Mouse (Mus musculus): ENCODE measurements around the gene Col6a1.

Gene Col6a1

DNA sequence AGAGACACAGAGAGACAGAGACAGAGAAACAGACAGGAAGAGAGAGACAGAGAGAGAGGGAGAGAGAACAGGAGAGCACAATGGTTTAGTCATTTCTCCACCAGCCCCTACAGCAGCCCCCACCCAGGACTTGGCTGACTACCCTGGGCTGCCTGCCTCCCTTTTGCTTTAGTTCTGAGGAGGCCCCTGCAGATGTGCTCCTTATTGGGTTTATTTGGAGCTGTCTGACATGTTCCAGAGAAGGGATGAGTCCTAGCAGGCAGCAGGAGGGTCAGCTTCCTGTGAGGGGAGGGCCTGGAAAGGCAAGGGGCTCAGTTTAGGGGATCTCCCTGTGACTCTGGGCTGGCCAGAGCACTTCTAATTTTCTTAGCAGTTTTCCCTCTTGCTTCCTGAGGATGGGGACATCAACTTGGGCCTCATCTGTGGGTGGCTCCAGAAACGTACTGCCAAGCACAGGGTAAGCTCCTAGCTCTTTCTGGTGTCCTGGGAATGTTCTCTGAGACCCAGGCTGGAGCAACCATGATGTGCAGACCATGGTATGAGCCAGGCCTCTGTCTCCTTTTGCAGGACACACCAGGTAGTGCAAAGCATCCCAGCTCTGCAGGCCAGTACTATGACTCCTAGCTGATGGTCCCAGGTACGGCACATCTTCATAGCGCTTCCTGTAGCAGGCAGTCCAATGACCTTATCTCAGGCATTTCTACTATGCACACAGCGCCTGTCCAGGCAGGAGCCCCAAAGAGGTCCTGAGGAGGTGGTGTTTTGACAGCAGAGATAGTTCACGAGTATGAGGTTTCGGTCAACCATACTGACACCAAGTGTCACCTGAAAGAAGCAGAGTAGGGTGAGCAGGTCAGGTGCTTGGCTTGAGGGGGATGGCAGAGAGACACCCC lies 45.0 kb downstream of the Col6a1 start:
- no peak for DNase-seq (ENCODE audit: low read depth, low spot score)

DNA sequence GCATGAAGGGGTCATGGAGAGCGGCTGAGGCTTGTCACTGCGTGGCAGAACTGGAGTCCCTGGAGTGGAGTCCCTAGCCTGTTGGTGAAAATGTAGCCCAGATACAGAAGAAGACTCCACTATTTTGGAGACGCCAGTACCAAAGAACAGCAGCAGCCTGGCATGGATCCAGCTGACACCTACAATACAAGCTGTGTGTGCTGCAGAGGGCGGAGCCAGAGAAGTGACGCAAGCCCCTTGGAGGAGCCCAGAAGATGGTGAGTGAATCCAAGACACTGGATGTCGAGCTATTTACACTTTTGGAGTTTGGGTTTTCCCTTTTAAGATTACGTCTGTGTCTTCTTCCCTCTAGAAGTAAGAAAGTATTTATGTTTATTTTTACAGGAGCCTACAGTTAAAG lies 47.8 kb downstream of the Col6a1 start:
- DNase-seq (ENCODE audit: low read depth, low spot score): no peak

DNA sequence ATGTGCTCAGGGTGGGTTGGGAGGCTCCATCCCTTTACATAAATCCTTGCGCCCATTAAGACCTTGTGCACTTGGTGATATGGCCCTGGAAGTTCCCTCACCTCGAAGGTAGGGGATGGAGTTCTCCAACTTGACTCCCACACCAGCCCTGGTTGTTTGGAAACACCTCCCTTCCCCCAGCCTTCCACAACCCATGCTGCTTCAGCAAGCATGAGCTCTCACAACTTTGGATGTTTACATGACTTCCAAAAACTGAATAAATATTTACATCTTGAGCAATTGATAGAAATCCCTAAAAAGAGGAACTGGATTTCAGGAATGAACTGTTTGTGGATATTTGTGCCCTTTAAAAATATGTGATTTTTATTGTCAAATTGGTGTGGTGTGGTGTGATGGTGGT lies 50.7 kb downstream of the Col6a1 start:
- DNase-seq (ENCODE audit: low read depth, low spot score): no peak

DNA sequence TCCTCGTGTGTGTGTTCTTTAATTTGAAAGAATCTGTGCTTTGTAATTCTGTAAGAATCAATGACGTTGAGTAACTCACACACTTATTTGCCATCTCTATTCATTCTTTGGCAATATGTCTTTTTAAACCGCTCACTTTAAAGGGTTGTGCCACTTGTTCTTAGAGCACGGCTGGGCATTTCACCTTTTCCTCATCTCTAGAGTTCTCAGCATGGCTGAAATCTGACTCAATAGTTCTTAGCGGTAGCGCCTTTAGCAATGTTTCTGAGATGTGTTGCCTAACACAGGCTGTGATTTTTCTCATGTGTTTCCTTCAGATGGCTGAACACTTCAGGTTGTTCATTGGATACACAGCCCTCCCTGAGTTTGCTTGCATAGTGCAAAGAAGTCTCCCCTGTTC lies 51.4 kb downstream of the Col6a1 start:
- DNase-seq (ENCODE audit: low read depth, low spot score): no peak

DNA sequence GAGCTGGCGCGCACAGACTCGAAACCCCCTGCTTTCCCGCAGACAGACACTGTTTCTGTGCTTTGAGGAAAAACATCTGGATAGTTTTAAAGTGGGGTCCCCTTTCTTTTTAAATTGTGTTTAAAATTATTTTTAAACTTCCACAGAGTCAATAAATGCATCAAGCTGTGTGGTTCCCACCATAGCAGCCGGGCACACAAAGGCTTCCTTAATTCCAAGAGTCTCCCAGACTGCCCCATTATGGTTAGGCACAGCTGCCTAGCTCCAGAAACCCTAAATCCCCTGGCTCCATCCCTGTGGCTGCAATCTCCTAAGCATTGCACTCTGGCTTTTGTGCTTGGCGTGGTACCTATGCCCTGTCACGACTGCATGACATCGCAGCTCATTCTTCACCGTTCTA lies 54.0 kb downstream of the Col6a1 start:
- DNase-seq (ENCODE audit: low read depth, low spot score): no peak

DNA sequence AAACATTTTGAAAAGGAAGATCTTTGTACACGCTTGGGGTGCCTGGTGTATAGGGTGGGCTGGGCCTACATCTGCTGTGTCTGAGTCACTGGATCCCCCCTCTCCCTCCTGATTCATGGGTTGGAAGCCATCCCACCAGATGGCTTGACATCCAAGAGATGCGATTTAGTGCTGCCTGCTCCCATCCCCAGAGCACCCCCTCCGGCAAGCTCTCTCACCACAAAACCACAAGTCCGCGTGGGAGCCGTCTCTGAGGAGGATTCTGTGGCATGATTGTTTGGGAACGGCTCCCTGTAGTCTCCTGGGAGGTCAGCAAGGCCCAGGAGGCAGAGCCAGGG lies 57.1 kb downstream of the Col6a1 start:
- DNase-seq (ENCODE audit: low read depth, low spot score): no peak

DNA sequence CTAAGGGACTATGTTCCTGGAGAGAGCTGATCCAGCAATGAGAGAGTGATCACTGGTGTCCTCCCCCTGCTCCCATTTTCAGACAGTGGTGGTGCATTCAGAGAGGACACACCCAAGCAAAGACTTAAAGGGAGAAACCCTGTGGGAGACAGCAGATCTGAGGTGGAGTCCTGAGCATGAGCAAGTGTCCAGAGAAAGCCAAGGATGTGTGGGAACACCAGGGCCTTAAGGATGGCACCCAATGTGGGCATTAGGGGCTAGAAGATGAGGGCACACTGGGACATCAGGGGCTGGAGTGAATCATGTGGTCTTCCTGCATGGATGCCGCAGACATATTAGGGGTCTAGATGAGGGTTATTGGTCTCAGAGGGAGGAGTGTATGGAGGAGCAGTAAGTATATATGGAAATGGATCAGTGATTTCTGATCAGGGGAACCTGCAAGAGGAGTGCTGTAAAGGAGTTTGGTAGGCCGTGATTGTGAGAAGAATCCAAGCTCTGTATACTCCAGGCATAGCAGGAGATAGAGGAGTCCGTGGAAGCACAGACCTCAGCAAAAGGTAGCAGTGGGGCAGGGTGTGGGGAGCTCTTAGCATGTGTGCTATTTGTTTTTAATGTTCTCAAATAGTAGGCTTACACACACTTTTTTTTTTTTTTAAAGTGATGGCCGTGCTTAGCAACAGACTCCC lies 57.6 kb downstream of the Col6a1 start:
- DNase-seq (ENCODE audit: low read depth, low spot score): no peak

DNA sequence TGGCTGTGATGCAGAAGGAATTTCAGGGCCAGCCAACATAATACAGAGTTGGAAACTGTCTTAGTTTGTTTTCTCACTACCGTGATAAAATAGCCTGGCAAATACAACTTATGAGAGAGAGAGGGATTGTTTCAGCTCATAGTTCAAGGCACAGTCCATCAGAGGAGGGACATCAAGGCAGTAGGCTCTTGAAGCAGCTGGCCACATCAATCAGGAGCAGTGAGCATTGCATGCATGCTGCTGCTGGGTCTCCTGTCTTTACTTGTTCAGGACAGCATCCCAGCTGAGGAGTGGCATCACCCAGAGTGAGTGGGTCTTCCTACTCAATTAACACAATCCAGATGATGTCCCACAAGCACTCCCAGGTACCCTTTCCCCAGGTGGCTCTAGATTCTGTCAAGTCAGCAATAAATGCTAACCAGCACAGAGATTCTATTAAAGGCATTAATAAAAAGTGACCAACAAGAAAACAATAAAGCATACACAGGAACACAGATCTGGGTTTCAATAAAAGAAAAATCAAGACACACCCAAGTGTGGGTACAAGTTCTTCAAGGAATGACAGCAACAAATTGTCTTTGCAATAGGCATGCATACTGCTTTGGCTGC lies 58.7 kb downstream of the Col6a1 start:
- DNase-seq (ENCODE audit: low read depth, low spot score): no peak

DNA sequence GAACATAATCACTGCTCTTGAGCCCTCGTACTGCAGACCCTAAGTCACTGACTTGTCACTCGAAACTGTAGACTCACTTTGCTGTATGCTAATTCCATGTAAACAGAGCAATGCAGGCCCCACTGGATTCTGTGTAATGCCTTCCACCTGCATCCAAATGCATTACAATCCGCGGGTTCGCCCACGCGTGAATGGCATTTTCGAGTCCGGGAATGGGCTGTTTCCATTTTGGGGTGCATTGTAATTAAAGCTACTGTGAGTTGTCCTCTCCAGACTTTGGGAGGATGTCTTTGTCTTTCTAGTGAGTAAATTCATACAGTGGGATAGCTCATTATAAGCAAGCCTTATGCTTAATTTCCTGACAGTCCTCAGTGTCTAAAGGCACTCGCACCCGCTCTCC lies 60.4 kb downstream of the Col6a1 start:
- DNase-seq (ENCODE audit: low read depth, low spot score): no peak

DNA sequence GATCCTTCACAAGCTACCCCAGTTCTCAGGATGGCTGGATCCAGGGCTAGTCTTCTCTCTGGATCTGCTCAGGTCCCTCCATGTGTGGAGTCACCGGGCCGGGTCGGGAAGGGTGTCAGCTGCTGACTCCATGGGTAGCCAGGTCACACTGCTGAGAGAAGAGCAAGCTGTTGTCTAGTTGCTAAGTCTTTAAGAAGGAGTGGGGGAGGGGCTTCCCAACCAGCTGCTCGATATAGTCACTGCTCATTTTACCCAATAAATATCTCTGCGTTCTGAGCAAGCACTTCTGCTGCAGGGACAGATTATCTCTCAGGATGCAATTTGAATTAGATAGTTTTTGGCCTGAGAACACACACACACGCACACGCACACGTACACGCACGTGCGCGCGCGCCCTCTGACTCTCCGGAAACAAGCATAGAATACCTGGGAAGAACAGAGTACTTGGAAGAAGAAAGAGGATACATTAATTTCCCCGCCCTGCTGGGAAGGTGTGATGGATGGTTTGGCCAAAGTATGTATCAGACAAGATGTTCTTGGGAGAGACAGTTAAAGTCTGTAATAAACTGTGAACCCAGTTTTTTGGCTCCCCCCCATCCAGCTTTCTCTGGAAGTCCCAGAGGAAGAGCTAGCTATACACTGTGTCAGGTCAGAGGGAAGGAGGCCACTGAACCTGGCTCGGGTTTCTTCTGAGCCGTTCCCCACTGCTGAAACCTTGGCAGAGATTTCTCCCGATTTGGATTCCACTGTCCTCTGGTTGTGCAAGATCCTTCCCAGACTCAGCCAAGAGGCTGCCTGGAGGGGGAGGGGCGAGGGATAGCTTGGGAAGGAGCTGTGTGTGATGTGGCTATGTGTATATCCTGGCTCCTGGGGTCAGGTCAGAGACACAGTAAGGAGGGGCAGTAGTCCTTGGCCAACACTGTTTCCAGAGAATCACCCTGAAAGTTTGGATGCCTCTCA lies 61.5 kb downstream of the Col6a1 start:
- DNase-seq (ENCODE audit: low read depth, low spot score): peak; percentile 32
